Comparison of ENCODE assay signal across 9 mouse cellular contexts in the genomic region with DNA sequence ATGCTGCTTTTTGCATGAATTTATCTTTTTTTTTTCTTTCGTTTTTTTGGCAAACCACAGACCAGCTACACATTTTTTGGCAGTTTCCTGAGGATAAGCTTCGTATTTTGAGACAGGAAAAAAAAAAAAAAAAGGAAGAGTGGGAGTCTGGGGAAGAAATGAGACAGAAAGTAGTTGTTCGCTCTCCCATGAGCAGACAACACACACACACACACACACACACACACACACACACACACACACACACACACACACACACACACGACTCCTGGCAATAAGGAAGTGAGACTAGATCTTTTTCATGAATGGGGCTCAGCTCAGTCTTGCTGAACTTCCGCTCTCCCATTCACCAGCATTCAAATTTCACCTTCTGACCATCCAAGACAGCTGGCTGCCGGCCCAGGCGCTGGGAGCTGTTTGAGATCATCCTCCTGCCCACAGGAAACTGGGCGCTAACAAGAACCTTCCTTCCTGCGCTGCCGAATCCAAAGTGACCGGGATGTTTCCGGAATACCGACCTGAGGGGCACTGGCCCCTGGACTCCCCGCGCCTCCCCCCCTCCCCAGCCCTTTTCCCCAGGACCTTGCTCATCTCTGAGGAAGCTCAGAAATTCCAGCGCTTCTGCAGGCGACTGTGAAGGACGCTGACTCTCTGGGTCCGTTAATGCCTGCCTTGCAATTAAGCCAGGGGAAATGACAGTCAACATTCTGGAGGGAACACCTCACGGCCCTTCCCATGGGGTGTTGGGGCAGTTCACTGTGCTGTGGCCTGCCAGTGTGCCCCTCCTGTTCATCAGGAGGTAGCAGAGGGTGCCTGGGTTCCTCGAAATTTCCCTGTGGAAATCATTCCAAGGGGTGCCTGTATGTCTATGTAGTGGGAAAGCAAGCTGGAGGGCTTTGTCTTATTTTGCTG.
A peak's percentile ranks its signal among the peaks of the same experiment; 100 is the strongest.
DNase-seq lines count a peak whose midpoint lies in the region; ATAC-seq lines count a peak whose summit lies in the region.
"Had no signal": no experiment of that assay in that cellular context is flagged by ENCODE, and none has a peak within 500 bp of the region (broad histone marks: within the 10 kb centered on the region; RNA-seq: fewer than 3 reads in every experiment).

No protein-coding gene starts in this region.

- ATAC-seq in embryonic facial prominence, embryonic 15.5 days (ENCODE audit: insufficient number of reproducible peaks, low FRiP score, low TSS enrichment, low read depth): peak; percentile 68
- peak; percentile 61 for ATAC-seq in kidney, embryonic 14.5 days (ENCODE audit: low FRiP score, low TSS enrichment)
- ATAC-seq in limb, embryonic 13.5 days (ENCODE audit: low FRiP score, low read depth): peak; percentile 39; the same call in 1 of the 2 replicates
- ATAC-seq in midbrain, embryonic 14.5 days (ENCODE audit: low FRiP score, low TSS enrichment): no peak

- no peaks in the 10 kb centered on the region for H3K27me3 ChIP-seq in embryonic facial prominence, embryonic 15.5 days
- peaks cover 24% of the 10 kb centered on the region for H3K27me3 ChIP-seq in heart, embryonic 10.5 days (ENCODE audit: insufficient read depth, poor library complexity, severe bottlenecking)
- no peaks in the 10 kb centered on the region for H3K27me3 ChIP-seq in kidney, embryonic 14.5 days (ENCODE audit: control insufficient read depth, insufficient read depth, low read length)
- no peaks in the 10 kb centered on the region for H3K27me3 ChIP-seq in limb, embryonic 13.5 days
- H3K27me3 ChIP-seq in midbrain, embryonic 14.5 days (ENCODE audit: control insufficient read depth, insufficient read depth, low read length): no peaks in the 10 kb centered on the region

- H3K36me3 ChIP-seq in embryonic facial prominence, embryonic 15.5 days: no peaks in the 10 kb centered on the region
- no peaks in the 10 kb centered on the region for H3K36me3 ChIP-seq in heart, embryonic 10.5 days
- no peaks in the 10 kb centered on the region for H3K36me3 ChIP-seq in kidney, embryonic 14.5 days (ENCODE audit: control insufficient read depth, insufficient read depth, low read length)
- H3K36me3 ChIP-seq in limb, embryonic 13.5 days: no peaks in the 10 kb centered on the region
- no peaks in the 10 kb centered on the region for H3K36me3 ChIP-seq in midbrain, embryonic 14.5 days (ENCODE audit: control insufficient read depth, insufficient read depth, low read length)
- H3K36me3 ChIP-seq: G1E had no signal

- H3K9ac ChIP-seq in embryonic facial prominence, embryonic 15.5 days: no peak overlapping the region
- no peak overlapping the region for H3K9ac ChIP-seq in kidney, embryonic 14.5 days (ENCODE audit: low read depth, low read length)
- H3K9ac ChIP-seq in limb, embryonic 13.5 days: peak overlapping the region; percentile 43; the same call in 1 of the 2 replicates
- peak overlapping the region; percentile 40 for H3K9ac ChIP-seq in midbrain, embryonic 14.5 days (replicated peaks; ENCODE audit: low read length)

- no peaks in the 10 kb centered on the region for H3K9me3 ChIP-seq in embryonic facial prominence, embryonic 15.5 days (replicated peaks)
- no peaks in the 10 kb centered on the region for H3K9me3 ChIP-seq in heart, embryonic 10.5 days
- no peaks in the 10 kb centered on the region for H3K9me3 ChIP-seq in kidney, embryonic 14.5 days (ENCODE audit: control insufficient read depth, low read length)
- H3K9me3 ChIP-seq in limb, embryonic 13.5 days: no peaks in the 10 kb centered on the region
- no peaks in the 10 kb centered on the region for H3K9me3 ChIP-seq in midbrain, embryonic 14.5 days (ENCODE audit: control insufficient read depth, low read length)
- H3K9me3 ChIP-seq: G1E had no signal

- H3K4me3 ChIP-seq in embryonic facial prominence, embryonic 15.5 days (replicated peaks): peak overlapping the region; percentile 31
- H3K4me3 ChIP-seq in heart, embryonic 10.5 days: peak overlapping the region; percentile 57
- peak overlapping the region; percentile 30 for H3K4me3 ChIP-seq in kidney, embryonic 14.5 days (ENCODE audit: low read length)
- peak overlapping the region; percentile 33 for H3K4me3 ChIP-seq in limb, embryonic 13.5 days
- peak overlapping the region; percentile 28 for H3K4me3 ChIP-seq in midbrain, embryonic 14.5 days (replicated peaks; ENCODE audit: low read depth, low read length)

- WGBS in embryonic facial prominence, embryonic 15.5 days: 3% methylated on average over 21 of the region's 21 CpGs
- WGBS in heart, embryonic 10.5 days: 10% methylated on average over 21 of the region's 21 CpGs
- 8% methylated on average over 21 of the region's 21 CpGs for WGBS in kidney, embryonic 14.5 days
- WGBS in limb, embryonic 13.5 days: 7% methylated on average over 21 of the region's 21 CpGs
- 14% methylated on average over 21 of the region's 21 CpGs for WGBS in midbrain, embryonic 14.5 days

- peak; percentile 96 for DNase-seq in 3T3-L1 (ENCODE audit: low read depth, low spot score)
- DNase-seq in adrenal gland, postnatal 4 days (ENCODE audit: low spot score in 2 of 2): peak; percentile 40 to 60
- peak; percentile 84 for DNase-seq in heart, embryonic 10.5 days (ENCODE audit: low spot score)
- peak; percentile 71 for DNase-seq in midbrain, embryonic 14.5 days
- peak; percentile 60 to 64 for DNase-seq in spleen, adult 18-20 months

- peak overlapping the region; percentile 63 for H3K27ac ChIP-seq in embryonic facial prominence, embryonic 15.5 days (replicated peaks)
- H3K27ac ChIP-seq in heart, embryonic 10.5 days: peak overlapping the region; percentile 84
- H3K27ac ChIP-seq in kidney, embryonic 14.5 days (ENCODE audit: low read depth, low read length): peak overlapping the region; percentile 78
- H3K27ac ChIP-seq in limb, embryonic 13.5 days: peak overlapping the region; percentile 52; the same call in 1 of the 2 replicates
- no peak overlapping the region for H3K27ac ChIP-seq in midbrain, embryonic 14.5 days (replicated peaks; ENCODE audit: low read depth, low read length)

- peak overlapping the region; percentile 60 for H3K4me2 ChIP-seq in embryonic facial prominence, embryonic 15.5 days (replicated peaks)
- H3K4me2 ChIP-seq in kidney, embryonic 14.5 days (replicated peaks; ENCODE audit: low read depth, low read length): peak overlapping the region; percentile 56
- H3K4me2 ChIP-seq in limb, embryonic 13.5 days (replicated peaks): peak overlapping the region; percentile 66
- peak overlapping the region; percentile 54 for H3K4me2 ChIP-seq in midbrain, embryonic 14.5 days (ENCODE audit: low read length)

- peaks cover 12% of the 10 kb centered on the region for H3K4me1 ChIP-seq in embryonic facial prominence, embryonic 15.5 days
- peaks cover 32% of the 10 kb centered on the region for H3K4me1 ChIP-seq in heart, embryonic 10.5 days
- peaks cover 11% of the 10 kb centered on the region; the same call in 1 of the 2 replicates for H3K4me1 ChIP-seq in kidney, embryonic 14.5 days (ENCODE audit: control insufficient read depth, insufficient read depth, low read length)
- H3K4me1 ChIP-seq in limb, embryonic 13.5 days: peaks cover 38% of the 10 kb centered on the region
- H3K4me1 ChIP-seq in midbrain, embryonic 14.5 days (ENCODE audit: control insufficient read depth, insufficient read depth, low read length): 0 out of 2 replicates have a peak, but pooled peaks cover 5% of the 10 kb centered on the region

Comparison
In these comparisons a context has a peak if more than half of its experiments do, and no peak if none do; other contexts are left out.
1. H3K9ac ChIP-seq: peak in limb, embryonic 13.5 days (single experiment) and midbrain, embryonic 14.5 days (single experiment); none in embryonic facial prominence, embryonic 15.5 days (single experiment) and kidney, embryonic 14.5 days (single experiment).
2. Peak in every context shown above with its lines, with median percentiles within 50 percentile points of each other: DNase-seq, H3K4me2 ChIP-seq and H3K4me3 ChIP-seq.